Comparison of ENCODE assay signal across 26 mouse cellular contexts in genomic region chr10:43670745-43671144, GRCm38 (mm10).
DNase-seq lines count a peak whose midpoint lies in the region; ATAC-seq and TF ChIP-seq lines count a peak whose summit lies in the region.
"Had no signal": no experiment of that assay in that cellular context is flagged by ENCODE, and none has a peak within 500 bp of the region (broad histone marks: within the 10 kb centered on the region; RNA-seq: fewer than 3 reads in every experiment).

No protein-coding gene starts in this region.

- H3K9ac ChIP-seq in heart, adult 2 months (ENCODE audit: low read depth, low read length), result no peak overlapping the region
- no peak overlapping the region; the same call in 1 of the 2 replicates for H3K9ac ChIP-seq in MEL (ENCODE audit: control insufficient read depth, low read depth, low read length, poor library complexity, severe bottlenecking)
- H3K9ac ChIP-seq in liver, embryonic 12.5 days, result peak overlapping the region; percentile 28
- peak overlapping the region; percentile 12; the same call in 1 of the 2 replicates for H3K9ac ChIP-seq in liver, embryonic 15.5 days
- H3K9ac ChIP-seq: forebrain, embryonic 13.5 days; heart, embryonic 13.5 days; hindbrain, embryonic 13.5 days had no signal

- no peaks in the 10 kb centered on the region for H3K79me2 ChIP-seq in heart, adult 2 months (replicated peaks; ENCODE audit: control insufficient read depth, insufficient read depth, low read length)
- H3K79me2 ChIP-seq in MEL (ENCODE audit: control insufficient read depth, insufficient read depth, low read length, poor library complexity), result no peaks in the 10 kb centered on the region; the same call in 1 of the 2 replicates

- H3K9me3 ChIP-seq in MEL (replicated peaks; ENCODE audit: insufficient read depth, low read length), result no peaks in the 10 kb centered on the region
- no peaks in the 10 kb centered on the region for H3K9me3 ChIP-seq in liver, embryonic 12.5 days (replicated peaks)
- H3K9me3 ChIP-seq in liver, embryonic 15.5 days (replicated peaks), result no peaks in the 10 kb centered on the region
- H3K9me3 ChIP-seq: forebrain, embryonic 10.5 days; forebrain, embryonic 13.5 days; heart, embryonic 10.5 days; heart, embryonic 13.5 days; hindbrain, embryonic 13.5 days had no signal

- TF ChIP-seq EP300 in heart, adult 2 months (IDR thresholded peaks at IDR 0.05; ENCODE audit: insufficient read depth, low read depth, low read length), result no peak
- peak; percentile 7 to 37; a peak in 2 of 4 replicates for TF ChIP-seq EP300 in MEL (IDR thresholded peaks at IDR 0.05; ENCODE audit: low read depth in 1 of 2, low read length in 2 of 2)

- H3K27ac ChIP-seq in heart, adult 2 months, result no peak overlapping the region
- peak overlapping the region; percentile 32; the same call in 1 of the 2 replicates for H3K27ac ChIP-seq in MEL (ENCODE audit: control insufficient read depth, low read depth, low read length)
- H3K27ac ChIP-seq in liver, embryonic 12.5 days, result peak overlapping the region; percentile 85
- H3K27ac ChIP-seq in liver, embryonic 15.5 days (replicated peaks), result peak overlapping the region; percentile 79
- H3K27ac ChIP-seq: forebrain, embryonic 10.5 days; forebrain, embryonic 13.5 days; heart, embryonic 10.5 days; heart, embryonic 13.5 days; hindbrain, embryonic 13.5 days had no signal

- TF ChIP-seq RAD21 in MEL (IDR thresholded peaks at IDR 0.05; ENCODE audit: low read depth, low read length), result no peak

- WGBS in heart, adult 2 months, result 88% methylated on average over 1 of the region's 1 CpGs
- WGBS in liver, embryonic 12.5 days (ENCODE audit: insufficient replicate concordance), result 50% methylated on average over 1 of the region's 1 CpGs
- 48% methylated on average over 1 of the region's 1 CpGs for WGBS in liver, embryonic 15.5 days (ENCODE audit: insufficient replicate concordance)

- H3K27me3 ChIP-seq in heart, adult 2 months (ENCODE audit: control insufficient read depth, insufficient read depth, low read length), result no peaks in the 10 kb centered on the region
- H3K27me3 ChIP-seq in MEL (ENCODE audit: control insufficient read depth in 1 of 2, insufficient read depth in 2 of 2, low read length in 2 of 2), result no peaks in the 10 kb centered on the region
- H3K27me3 ChIP-seq in liver, embryonic 12.5 days (replicated peaks), result no peaks in the 10 kb centered on the region
- H3K27me3 ChIP-seq in liver, embryonic 15.5 days, result no peaks in the 10 kb centered on the region
- H3K27me3 ChIP-seq: forebrain, embryonic 13.5 days; hindbrain, embryonic 13.5 days; Patski had no signal

- H3K36me3 ChIP-seq in heart, adult 2 months (ENCODE audit: control insufficient read depth, insufficient read depth, low read length), result no peaks in the 10 kb centered on the region
- peaks cover 0 to 56% of the 10 kb centered on the region in 2 experiments; a peak in 2 of 4 replicates for H3K36me3 ChIP-seq in MEL (ENCODE audit: control insufficient read depth in 1 of 2, insufficient read depth in 2 of 2, low read length in 2 of 2)
- H3K36me3 ChIP-seq in liver, embryonic 12.5 days, result no peaks in the 10 kb centered on the region
- no peaks in the 10 kb centered on the region for H3K36me3 ChIP-seq in liver, embryonic 15.5 days (replicated peaks)
- H3K36me3 ChIP-seq: forebrain, embryonic 10.5 days; heart, embryonic 10.5 days; heart, embryonic 13.5 days; hindbrain, embryonic 13.5 days had no signal

- no peak overlapping the region for H3K4me3 ChIP-seq in heart, adult 2 months
- no peak overlapping the region for H3K4me3 ChIP-seq in MEL (ENCODE audit: control insufficient read depth in 1 of 2, insufficient read depth in 1 of 2, low read depth in 2 of 2, low read length in 2 of 2)
- H3K4me3 ChIP-seq in liver, embryonic 12.5 days, result no peak overlapping the region
- H3K4me3 ChIP-seq in liver, embryonic 15.5 days (replicated peaks), result no peak overlapping the region
- H3K4me3 ChIP-seq: forebrain, embryonic 10.5 days; forebrain, embryonic 13.5 days; heart, embryonic 10.5 days; heart, embryonic 13.5 days; hindbrain, embryonic 13.5 days had no signal

- TF ChIP-seq POLR2A in heart, adult 2 months (IDR thresholded peaks at IDR 0.05; ENCODE audit: insufficient read depth, low read depth, low read length), result no peak
- no peak for TF ChIP-seq POLR2A in MEL (IDR thresholded peaks at IDR 0.05; ENCODE audit: control insufficient read depth in 1 of 2, insufficient read depth in 1 of 2, low read depth in 1 of 2, low read length in 2 of 2, poor library complexity in 1 of 2)

- H3K4me1 ChIP-seq in heart, adult 2 months (ENCODE audit: control insufficient read depth, insufficient read depth, low read length), result no peaks in the 10 kb centered on the region
- H3K4me1 ChIP-seq in MEL (ENCODE audit: control insufficient read depth in 1 of 2, insufficient read depth in 2 of 2, low read length in 2 of 2), result peaks cover 23 to 59% of the 10 kb centered on the region in 2 experiments
- H3K4me1 ChIP-seq in liver, embryonic 12.5 days, result peaks cover 90% of the 10 kb centered on the region
- H3K4me1 ChIP-seq in liver, embryonic 15.5 days (replicated peaks), result peaks cover 90% of the 10 kb centered on the region
- H3K4me1 ChIP-seq: forebrain, embryonic 13.5 days; hindbrain, embryonic 13.5 days had no signal

- H3K4me2 ChIP-seq in liver, embryonic 12.5 days, result peak overlapping the region; percentile 12
- no peak overlapping the region; the same call in 1 of the 2 replicates for H3K4me2 ChIP-seq in liver, embryonic 15.5 days
- H3K4me2 ChIP-seq: forebrain, embryonic 13.5 days; heart, embryonic 13.5 days; hindbrain, embryonic 13.5 days had no signal

- no peak for ATAC-seq in liver, embryonic 12.5 days
- ATAC-seq in liver, embryonic 15.5 days (ENCODE audit: insufficient read depth), result no peak
- ATAC-seq: forebrain, embryonic 13.5 days; forebrain, embryonic 16.5 days; hindbrain, embryonic 16.5 days; Patski had no signal

- peak; percentile 24 for DNase-seq in heart, adult 11 months
- DNase-seq in heart, adult 2 months, result no peak
- DNase-seq in MEL (ENCODE audit: low read depth, low spot score), result no peak
- no peak for DNase-seq in adrenal gland, postnatal 4 days (ENCODE audit: low spot score in 2 of 2)
- DNase-seq in urinary bladder, postnatal 14 days (ENCODE audit: low spot score), result no peak
- DNase-seq in right cerebral cortex, postnatal 25 days, result no peak
- DNase-seq: adrenal gland, postnatal 10 days; cerebellum, adult 11-12 months; cerebellum, adult 8-10 months; cerebellum, postnatal 10 days; cerebellum, postnatal 36 days; embryo, embryonic 11 days; gastrocnemius, postnatal 10 days; heart, adult 18-20 months; heart, postnatal 14 days; heart, postnatal 4 days had no signal

- TF ChIP-seq CTCF in heart, adult 2 months (IDR thresholded peaks at IDR 0.05), result no peak
- no peak for TF ChIP-seq CTCF in MEL (IDR thresholded peaks at IDR 0.05 in 2 of 3, conservative IDR thresholded peaks at IDR 0.05 in 1 of 3; ENCODE audit: control insufficient read depth in 1 of 3, insufficient read depth in 1 of 3, low read depth in 2 of 3, low read length in 3 of 3, poor library complexity in 1 of 3, severe bottlenecking in 1 of 3)

- intact Hi-C loops in heart, adult 2 months (cut with DNase I), result no loop called here

TF ChIP-seq in MEL, 35 proteins besides CTCF, POLR2A, EP300 and RAD21:
- TF ChIP-seq MYB (IDR thresholded peaks at IDR 0.05; ENCODE audit: low read depth, low read length) (no peak), ELF1 (IDR thresholded peaks at IDR 0.05; ENCODE audit: low read depth, low read length) (no peak), ZKSCAN1 (IDR thresholded peaks at IDR 0.05; ENCODE audit: low read depth, low read length) (no peak), ETS1 (IDR thresholded peaks at IDR 0.05; ENCODE audit: low read depth, low read length) (0 out of 2 replicates have a peak, but pooled peaks have one; percentile 3), TAL1 (IDR thresholded peaks at IDR 0.05; ENCODE audit: low read length) (no peak; the same call in 1 of the 2 replicates), CHD2 (IDR thresholded peaks at IDR 0.05; ENCODE audit: low read length) (no peak), JUND (IDR thresholded peaks at IDR 0.05; ENCODE audit: low read depth, low read length) (no peak), MEF2A (IDR thresholded peaks at IDR 0.05; ENCODE audit: extremely low read depth, insufficient replicate concordance, low read depth, low read length, poor library complexity, severe bottlenecking) (no peak), ZNF384 (IDR thresholded peaks at IDR 0.05; ENCODE audit: low read depth, low read length) (no peak), TCF12 (IDR thresholded peaks at IDR 0.05; ENCODE audit: low read depth, low read length) (peak; percentile 51; the same call in 1 of the 2 replicates), MXI1 (IDR thresholded peaks at IDR 0.05; ENCODE audit: low read depth, low read length) (no peak), UBTF (IDR thresholded peaks at IDR 0.05; ENCODE audit: borderline replicate concordance, insufficient read depth, low read depth, low read length) (no peak), BHLHE40 (IDR thresholded peaks at IDR 0.05; ENCODE audit: borderline replicate concordance, low read depth, low read length) (no peak), MAFK (IDR thresholded peaks at IDR 0.05; ENCODE audit: borderline replicate concordance, low read depth, low read length) (no peak), USF1 (IDR thresholded peaks at IDR 0.05; ENCODE audit: low read depth, low read length) (no peak), USF2 (IDR thresholded peaks at IDR 0.05; ENCODE audit: borderline replicate concordance in 1 of 2, insufficient read depth in 1 of 2, low read depth in 1 of 2, low read length in 2 of 2) (no peak), GATA1 (IDR thresholded peaks at IDR 0.05; ENCODE audit: low read depth, low read length) (peak; percentile 63), SIN3A (IDR thresholded peaks at IDR 0.05; ENCODE audit: low read length) (no peak; the same call in 1 of the 2 replicates)

Comparison
In these comparisons a context has a peak if more than half of its experiments do, and no peak if none do; other contexts are left out.
1. H3K9ac ChIP-seq: peak in liver, embryonic 12.5 days (single experiment) and liver, embryonic 15.5 days (single experiment); none in heart, adult 2 months (single experiment) and MEL (single experiment).